Mouse (Mus musculus): ENCODE data around the gene Grid2ip. TPM values are rescaled to one million over a fixed set of nuclear protein-coding genes. Genes with fewer than 3 reads are reported as not detected.

Gene Grid2ip
- polyA plus RNA-seq, 1 experiment, result not detected

DNA sequence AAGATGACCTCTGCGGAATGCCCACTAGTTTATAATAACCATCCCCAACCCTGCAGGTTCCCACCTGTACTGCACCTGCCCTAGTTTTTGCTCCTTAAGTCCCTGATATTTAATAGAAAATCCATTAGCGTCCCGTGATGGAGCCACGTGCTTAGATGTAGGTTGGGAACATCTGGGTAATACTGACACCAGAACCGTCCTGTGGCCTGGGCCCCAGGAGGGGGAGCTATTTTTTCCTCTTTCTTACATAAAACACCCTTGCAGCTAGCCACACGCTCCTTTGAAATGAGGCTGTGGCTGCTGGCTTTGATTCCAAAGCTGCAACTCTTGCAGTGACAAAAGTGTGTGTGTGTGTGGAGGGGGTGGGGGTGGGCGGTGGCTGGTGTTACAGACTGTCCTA is 2.1 kb downstream of the Grid2ip start:
- H3K79me2 ChIP-seq (ENCODE audit: control insufficient read depth, insufficient read depth), result no peaks in the 10 kb centered on the region
- no peak overlapping the region for H3K4me3 ChIP-seq
- TF ChIP-seq TCF3 (IDR thresholded peaks at IDR 0.05; ENCODE audit: insufficient read length, low read depth) (no peak), POLR2AphosphoS2 (IDR thresholded peaks at IDR 0.05; ENCODE audit: insufficient read length, low read depth) (no peak), POLR2A (IDR thresholded peaks at IDR 0.05; ENCODE audit: insufficient read length, low read depth) (no peak), REST (IDR thresholded peaks at IDR 0.05; ENCODE audit: insufficient read depth, insufficient read length) (no peak), TCF12 (IDR thresholded peaks at IDR 0.05; ENCODE audit: insufficient read depth, poor library complexity, severe bottlenecking) (no peak), MYOG (IDR thresholded peaks at IDR 0.05; ENCODE audit: control insufficient read depth in 1 of 3, insufficient read depth in 1 of 3, insufficient read length in 2 of 3, low read depth in 2 of 3) (no peak), E2F4 (IDR thresholded peaks at IDR 0.05; ENCODE audit: insufficient read depth) (no peak), USF1 (IDR thresholded peaks at IDR 0.05; ENCODE audit: low read depth) (no peak), MAX (IDR thresholded peaks at IDR 0.05; ENCODE audit: low read depth) (no peak), MYOD1 (IDR thresholded peaks at IDR 0.05; ENCODE audit: control insufficient read depth in 1 of 3, insufficient read length in 2 of 3, low read depth in 2 of 3) (no peak), CEBPB (IDR thresholded peaks at IDR 0.05; ENCODE audit: insufficient read depth, poor library complexity, severe bottlenecking) (no peak), SRF (IDR thresholded peaks at IDR 0.05; ENCODE audit: control insufficient read depth, insufficient read length, low read depth) (no peak)
- H3K4me2 ChIP-seq (ENCODE audit: low read depth), result no peak overlapping the region
- H3ac ChIP-seq (ENCODE audit: control insufficient read depth, insufficient read length), result no peak overlapping the region
- H3K36me3 ChIP-seq (ENCODE audit: control insufficient read depth, insufficient read depth), result no peaks in the 10 kb centered on the region
- H3K27me3 ChIP-seq (ENCODE audit: control insufficient read depth, insufficient read depth, insufficient read length), result peaks cover 67% of the 10 kb centered on the region

DNA sequence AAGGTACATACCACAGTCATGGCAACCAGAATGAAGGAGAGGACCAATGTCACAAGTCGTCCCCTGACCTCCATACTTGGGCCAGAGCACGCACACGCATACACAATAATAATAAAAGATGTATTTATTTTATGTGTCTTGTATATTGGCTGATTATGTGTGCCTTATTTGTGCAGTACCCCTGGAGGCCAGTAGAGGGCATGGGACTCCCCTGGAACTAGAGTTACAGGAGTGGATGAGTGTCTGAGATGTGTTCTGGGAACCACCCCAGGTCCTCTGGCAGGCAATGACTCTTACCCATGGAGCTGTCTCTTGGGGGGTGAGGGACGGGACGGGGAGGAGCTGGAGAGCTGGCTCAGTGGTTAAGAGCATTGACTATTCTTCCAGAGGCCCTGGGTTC is 2.9 kb downstream of the Grid2ip start:
- TF ChIP-seq MAX (IDR thresholded peaks at IDR 0.05; ENCODE audit: low read depth) (no peak), REST (IDR thresholded peaks at IDR 0.05; ENCODE audit: insufficient read depth, insufficient read length) (no peak), POLR2AphosphoS2 (IDR thresholded peaks at IDR 0.05; ENCODE audit: insufficient read length, low read depth) (no peak), MYOG (IDR thresholded peaks at IDR 0.05; ENCODE audit: control insufficient read depth in 1 of 3, insufficient read depth in 1 of 3, insufficient read length in 2 of 3, low read depth in 2 of 3) (no peak), CEBPB (IDR thresholded peaks at IDR 0.05; ENCODE audit: insufficient read depth, poor library complexity, severe bottlenecking) (no peak), SRF (IDR thresholded peaks at IDR 0.05; ENCODE audit: control insufficient read depth, insufficient read length, low read depth) (no peak), TCF3 (IDR thresholded peaks at IDR 0.05; ENCODE audit: insufficient read length, low read depth) (no peak), POLR2A (IDR thresholded peaks at IDR 0.05; ENCODE audit: insufficient read length, low read depth) (no peak), TCF12 (IDR thresholded peaks at IDR 0.05; ENCODE audit: insufficient read depth, poor library complexity, severe bottlenecking) (no peak), E2F4 (IDR thresholded peaks at IDR 0.05; ENCODE audit: insufficient read depth) (no peak), USF1 (IDR thresholded peaks at IDR 0.05; ENCODE audit: low read depth) (no peak), MYOD1 (IDR thresholded peaks at IDR 0.05; ENCODE audit: control insufficient read depth in 1 of 3, insufficient read length in 2 of 3, low read depth in 2 of 3) (no peak)
- Histone ChIP-seq H3K4me3 (no peak overlapping the region), H3K4me2 (ENCODE audit: low read depth) (no peak overlapping the region), H3K79me2 (ENCODE audit: control insufficient read depth, insufficient read depth) (no peaks in the 10 kb centered on the region), H3ac (ENCODE audit: control insufficient read depth, insufficient read length) (no peak overlapping the region), H3K27me3 (ENCODE audit: control insufficient read depth, insufficient read depth, insufficient read length) (peaks cover 68% of the 10 kb centered on the region), H3K36me3 (ENCODE audit: control insufficient read depth, insufficient read depth) (no peaks in the 10 kb centered on the region)

DNA sequence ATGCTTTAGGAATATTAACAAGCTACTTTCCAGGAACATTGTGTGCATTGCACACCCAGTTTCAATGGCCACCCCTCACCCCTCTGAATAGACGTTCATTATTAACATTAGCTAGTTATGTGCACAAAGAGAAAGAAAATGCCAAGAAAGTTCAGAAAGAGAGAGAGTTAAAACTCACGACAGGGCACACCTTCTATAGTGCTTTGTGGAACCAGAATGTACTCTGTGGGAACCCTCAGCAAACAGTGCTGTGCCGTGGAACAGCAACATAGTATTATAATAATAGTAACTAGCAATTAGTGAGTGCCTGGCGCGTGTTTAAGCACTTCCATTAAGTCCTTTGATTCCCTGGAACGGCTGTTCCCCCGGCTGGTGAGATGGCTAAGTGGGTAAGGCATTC is 4.3 kb downstream of the Grid2ip start:
- Histone ChIP-seq H3K4me3 (no peak overlapping the region), H3K4me2 (ENCODE audit: low read depth) (no peak overlapping the region), H3K79me2 (ENCODE audit: control insufficient read depth, insufficient read depth) (no peaks in the 10 kb centered on the region), H3K36me3 (ENCODE audit: control insufficient read depth, insufficient read depth) (no peaks in the 10 kb centered on the region), H3K27me3 (ENCODE audit: control insufficient read depth, insufficient read depth, insufficient read length) (peaks cover 71% of the 10 kb centered on the region), H3ac (ENCODE audit: control insufficient read depth, insufficient read length) (no peak overlapping the region)
- TF ChIP-seq E2F4 (IDR thresholded peaks at IDR 0.05; ENCODE audit: insufficient read depth) (no peak), USF1 (IDR thresholded peaks at IDR 0.05; ENCODE audit: low read depth) (no peak), TCF3 (IDR thresholded peaks at IDR 0.05; ENCODE audit: insufficient read length, low read depth) (no peak), SRF (IDR thresholded peaks at IDR 0.05; ENCODE audit: control insufficient read depth, insufficient read length, low read depth) (no peak), POLR2AphosphoS2 (IDR thresholded peaks at IDR 0.05; ENCODE audit: insufficient read length, low read depth) (no peak), TCF12 (IDR thresholded peaks at IDR 0.05; ENCODE audit: insufficient read depth, poor library complexity, severe bottlenecking) (no peak), REST (IDR thresholded peaks at IDR 0.05; ENCODE audit: insufficient read depth, insufficient read length) (no peak), MAX (IDR thresholded peaks at IDR 0.05; ENCODE audit: low read depth) (no peak), MYOD1 (IDR thresholded peaks at IDR 0.05; ENCODE audit: control insufficient read depth in 1 of 3, insufficient read length in 2 of 3, low read depth in 2 of 3) (no peak), CEBPB (IDR thresholded peaks at IDR 0.05; ENCODE audit: insufficient read depth, poor library complexity, severe bottlenecking) (no peak), POLR2A (IDR thresholded peaks at IDR 0.05; ENCODE audit: insufficient read length, low read depth) (no peak)

DNA sequence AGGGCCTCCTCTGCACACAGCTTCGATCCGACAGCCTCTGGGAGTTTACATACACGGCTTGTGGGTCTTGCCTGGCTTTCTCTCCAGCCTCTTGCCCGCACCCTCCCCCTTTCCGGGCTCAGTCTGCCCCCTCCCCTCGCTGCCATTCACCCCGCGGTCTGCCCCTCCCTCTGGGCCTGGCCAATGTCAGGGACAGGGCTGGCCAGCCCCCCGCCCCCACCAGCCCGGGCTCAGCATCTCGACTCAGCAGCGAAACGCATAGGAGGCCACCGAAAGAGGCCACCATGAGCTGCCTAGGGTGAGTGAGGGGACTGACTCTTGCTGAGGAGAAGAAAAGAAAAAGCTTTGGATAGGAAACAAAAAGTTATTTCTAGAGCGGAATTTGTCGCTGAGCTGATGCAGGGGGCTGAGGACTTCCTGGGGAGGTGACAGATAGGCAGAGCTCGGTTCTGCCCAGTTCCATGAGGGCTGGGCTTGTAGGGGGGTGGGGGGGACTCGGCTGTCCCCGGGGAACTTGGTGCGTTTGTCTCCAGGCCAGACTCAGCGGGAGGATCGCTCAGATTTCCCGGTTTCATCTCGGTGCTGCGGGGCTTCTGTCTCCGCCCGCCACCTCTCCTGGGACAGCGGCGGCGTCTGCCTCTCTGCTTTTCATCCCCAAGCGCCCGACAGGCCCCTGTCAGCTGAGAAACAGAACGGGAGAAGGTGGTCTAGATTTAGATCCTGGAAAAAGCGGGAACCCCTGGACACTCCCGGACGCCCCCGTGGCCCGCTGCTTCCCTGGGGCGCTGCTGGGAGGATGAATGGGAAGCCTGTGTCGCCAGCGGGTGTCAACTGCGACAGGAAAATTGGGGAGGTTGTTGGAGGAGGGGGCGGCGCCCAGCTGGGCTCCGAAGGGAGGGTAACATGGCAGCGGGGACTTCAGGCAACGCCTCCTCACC is 6.8 kb downstream of the Grid2ip start:
- no peak overlapping the region for H3K4me3 ChIP-seq
- TF ChIP-seq POLR2AphosphoS2 (IDR thresholded peaks at IDR 0.05; ENCODE audit: insufficient read length, low read depth) (no peak), SRF (IDR thresholded peaks at IDR 0.05; ENCODE audit: control insufficient read depth, insufficient read length, low read depth) (no peak), TCF12 (IDR thresholded peaks at IDR 0.05; ENCODE audit: insufficient read depth, poor library complexity, severe bottlenecking) (no peak), MYOD1 (IDR thresholded peaks at IDR 0.05; ENCODE audit: control insufficient read depth in 1 of 3, insufficient read length in 2 of 3, low read depth in 2 of 3) (no peak), REST (IDR thresholded peaks at IDR 0.05; ENCODE audit: insufficient read depth, insufficient read length) (no peak), USF1 (IDR thresholded peaks at IDR 0.05; ENCODE audit: low read depth) (no peak), MYOG (IDR thresholded peaks at IDR 0.05; ENCODE audit: control insufficient read depth in 1 of 3, insufficient read depth in 1 of 3, insufficient read length in 2 of 3, low read depth in 2 of 3) (no peak), CEBPB (IDR thresholded peaks at IDR 0.05; ENCODE audit: insufficient read depth, poor library complexity, severe bottlenecking) (no peak), E2F4 (IDR thresholded peaks at IDR 0.05; ENCODE audit: insufficient read depth) (no peak), POLR2A (IDR thresholded peaks at IDR 0.05; ENCODE audit: insufficient read length, low read depth) (no peak), TCF3 (IDR thresholded peaks at IDR 0.05; ENCODE audit: insufficient read length, low read depth) (no peak), MAX (IDR thresholded peaks at IDR 0.05; ENCODE audit: low read depth) (no peak)
- H3K4me2 ChIP-seq (ENCODE audit: low read depth), result no peak overlapping the region
- H3K36me3 ChIP-seq (ENCODE audit: control insufficient read depth, insufficient read depth), result no peaks in the 10 kb centered on the region
- H3K79me2 ChIP-seq (ENCODE audit: control insufficient read depth, insufficient read depth), result no peaks in the 10 kb centered on the region
- H3ac ChIP-seq (ENCODE audit: control insufficient read depth, insufficient read length), result no peak overlapping the region
- H3K27me3 ChIP-seq (ENCODE audit: control insufficient read depth, insufficient read depth, insufficient read length), result peaks cover 64% of the 10 kb centered on the region

Data from myocyte (in vitro differentiated cells).